In the genomic region with DNA sequence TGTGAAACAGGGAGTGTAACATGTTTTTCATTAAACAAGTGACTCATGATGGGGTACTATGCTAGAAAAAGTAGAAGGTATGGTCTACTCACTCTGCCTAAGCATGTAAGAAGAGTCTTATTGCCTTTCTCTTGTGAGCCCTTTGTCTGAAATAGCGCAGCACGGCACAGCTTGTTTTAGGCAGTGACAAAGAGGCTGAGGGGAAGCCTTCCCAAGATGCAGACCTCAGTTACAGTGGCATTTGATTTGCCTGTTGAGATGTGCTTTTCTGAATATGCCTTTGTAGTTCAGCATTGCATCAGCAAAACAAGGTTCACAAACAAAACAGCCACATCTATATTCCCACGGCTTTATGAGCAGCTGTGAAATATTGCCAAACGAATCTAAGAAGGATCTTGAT, we compare ENCODE assay signal across 22 mouse cellular contexts.
DNase-seq lines count a peak whose midpoint lies in the region; ATAC-seq and TF ChIP-seq lines count a peak whose summit lies in the region.
"Had no signal": no experiment of that assay in that cellular context is flagged by ENCODE, and none has a peak within 500 bp of the region (broad histone marks: within the 10 kb centered on the region; RNA-seq: fewer than 3 reads in every experiment).

No protein-coding gene starts in this region.

- 0 out of 2 replicates have a peak, but pooled peaks have one; percentile 41 for ATAC-seq in hindbrain, embryonic 12.5 days (ENCODE audit: low FRiP score)
- no peak for ATAC-seq in hindbrain, postnatal 0 days
- ATAC-seq in forebrain, embryonic 15.5 days (replicated peaks) = peak; percentile 70
- no peak for ATAC-seq in hindbrain, embryonic 14.5 days (ENCODE audit: low FRiP score)
- ATAC-seq in midbrain, embryonic 16.5 days = peak; percentile 57; the same call in 1 of the 2 replicates
- no peak for ATAC-seq in heart, embryonic 11.5 days (replicated peaks; ENCODE audit: insufficient number of reproducible peaks, low FRiP score, low TSS enrichment)
- ATAC-seq: inflammation-experienced regulatory T-cells, adult 6 months had no signal

- no peak overlapping the region for H3K9ac ChIP-seq in hindbrain, embryonic 12.5 days
- no peak overlapping the region for H3K9ac ChIP-seq in hindbrain, postnatal 0 days (replicated peaks; ENCODE audit: low read length)
- H3K9ac ChIP-seq in forebrain, embryonic 15.5 days (replicated peaks) = no peak overlapping the region; the same call in 1 of the 2 replicates
- peak overlapping the region; percentile 39 for H3K9ac ChIP-seq in hindbrain, embryonic 14.5 days
- no peak overlapping the region for H3K9ac ChIP-seq in midbrain, embryonic 16.5 days (ENCODE audit: low read depth, low read length)
- H3K9ac ChIP-seq in heart, embryonic 11.5 days (ENCODE audit: low read depth, low read length) = no peak overlapping the region
- H3K9ac ChIP-seq: heart, embryonic 13.5 days had no signal

- H3K27ac ChIP-seq in hindbrain, embryonic 12.5 days = peak overlapping the region; percentile 64; the same call in 1 of the 2 replicates
- H3K27ac ChIP-seq in hindbrain, postnatal 0 days = no peak overlapping the region
- H3K27ac ChIP-seq in forebrain, embryonic 15.5 days (replicated peaks) = peak overlapping the region; percentile 75
- peak overlapping the region; percentile 75 for H3K27ac ChIP-seq in hindbrain, embryonic 14.5 days
- peak overlapping the region; percentile 56 for H3K27ac ChIP-seq in midbrain, embryonic 16.5 days (ENCODE audit: low read length)
- H3K27ac ChIP-seq in heart, embryonic 11.5 days (ENCODE audit: low read depth, low read length) = no peak overlapping the region
- H3K27ac ChIP-seq: heart, embryonic 13.5 days; kidney, postnatal 0 days had no signal

- 56% methylated on average over 4 of the region's 4 CpGs for WGBS in hindbrain, embryonic 12.5 days
- WGBS in hindbrain, postnatal 0 days = 41% methylated on average over 4 of the region's 4 CpGs
- 27% methylated on average over 4 of the region's 4 CpGs for WGBS in forebrain, embryonic 15.5 days
- 45% methylated on average over 4 of the region's 4 CpGs for WGBS in hindbrain, embryonic 14.5 days
- WGBS in midbrain, embryonic 16.5 days = 31% methylated on average over 4 of the region's 4 CpGs
- 78% methylated on average over 4 of the region's 4 CpGs for WGBS in heart, embryonic 11.5 days (ENCODE audit: insufficient replicate concordance)

- peaks cover 8% of the 10 kb centered on the region; the same call in 1 of the 2 replicates for H3K4me1 ChIP-seq in hindbrain, embryonic 12.5 days
- no peaks in the 10 kb centered on the region for H3K4me1 ChIP-seq in hindbrain, postnatal 0 days (ENCODE audit: insufficient read depth, low read length)
- H3K4me1 ChIP-seq in forebrain, embryonic 15.5 days = peaks cover 16% of the 10 kb centered on the region
- 0 out of 2 replicates have a peak, but pooled peaks cover 8% of the 10 kb centered on the region for H3K4me1 ChIP-seq in hindbrain, embryonic 14.5 days (replicated peaks; ENCODE audit: control insufficient read depth, insufficient read depth, low read length)
- H3K4me1 ChIP-seq in midbrain, embryonic 16.5 days (ENCODE audit: control insufficient read depth, insufficient read depth, low read length) = peaks cover 21% of the 10 kb centered on the region
- H3K4me1 ChIP-seq in heart, embryonic 11.5 days (ENCODE audit: control insufficient read depth, insufficient read depth, low read length) = no peaks in the 10 kb centered on the region
- H3K4me1 ChIP-seq: heart, embryonic 13.5 days had no signal

- H3K27me3 ChIP-seq in hindbrain, embryonic 12.5 days = no peaks in the 10 kb centered on the region
- H3K27me3 ChIP-seq in hindbrain, postnatal 0 days (ENCODE audit: insufficient read depth, low read length) = no peaks in the 10 kb centered on the region
- H3K27me3 ChIP-seq in forebrain, embryonic 15.5 days = no peaks in the 10 kb centered on the region
- H3K27me3 ChIP-seq in hindbrain, embryonic 14.5 days (ENCODE audit: control insufficient read depth, insufficient read depth, low read length) = no peaks in the 10 kb centered on the region
- no peaks in the 10 kb centered on the region for H3K27me3 ChIP-seq in midbrain, embryonic 16.5 days (ENCODE audit: control insufficient read depth, insufficient read depth, low read depth, low read length)
- H3K27me3 ChIP-seq in heart, embryonic 11.5 days (ENCODE audit: control insufficient read depth, insufficient read depth, low read length) = no peaks in the 10 kb centered on the region
- H3K27me3 ChIP-seq: heart, embryonic 13.5 days had no signal

- no peak for TF ChIP-seq CTCF in hindbrain, postnatal 0 days (IDR thresholded peaks at IDR 0.05; ENCODE audit: low read depth)

- DNase-seq in hindbrain, postnatal 0 days (ENCODE audit: low spot score) = no peak
- no peak for DNase-seq in hindbrain, embryonic 14.5 days (ENCODE audit: low spot score)
- no peak for DNase-seq in adrenal gland, adult 2 months
- no peak for DNase-seq in cerebellum, adult 11-12 months
- DNase-seq: adrenal gland, postnatal 36 days; cerebellum, adult 11 months; cerebellum, postnatal 10 days; gastrocnemius, postnatal 14 days; heart, adult 18-20 months; heart, postnatal 14 days; kidney, adult 2 months; lung, postnatal 4 days; right cerebral cortex, postnatal 25 days; spleen, adult 18-20 months had no signal

- H3K4me3 ChIP-seq in hindbrain, embryonic 12.5 days = no peak overlapping the region
- H3K4me3 ChIP-seq in hindbrain, postnatal 0 days (ENCODE audit: low read length) = no peak overlapping the region
- no peak overlapping the region for H3K4me3 ChIP-seq in forebrain, embryonic 15.5 days
- no peak overlapping the region for H3K4me3 ChIP-seq in hindbrain, embryonic 14.5 days (replicated peaks; ENCODE audit: low read length)
- no peak overlapping the region for H3K4me3 ChIP-seq in midbrain, embryonic 16.5 days (ENCODE audit: low read depth, low read length)
- no peak overlapping the region for H3K4me3 ChIP-seq in heart, embryonic 11.5 days (ENCODE audit: low read depth, low read length)
- H3K4me3 ChIP-seq: heart, embryonic 13.5 days; myocyte had no signal

- no peaks in the 10 kb centered on the region for H3K36me3 ChIP-seq in hindbrain, embryonic 12.5 days
- no peaks in the 10 kb centered on the region for H3K36me3 ChIP-seq in hindbrain, postnatal 0 days (ENCODE audit: insufficient read depth, low read length)
- H3K36me3 ChIP-seq in forebrain, embryonic 15.5 days = no peaks in the 10 kb centered on the region
- no peaks in the 10 kb centered on the region for H3K36me3 ChIP-seq in hindbrain, embryonic 14.5 days (replicated peaks; ENCODE audit: control insufficient read depth, insufficient read depth)
- H3K36me3 ChIP-seq in midbrain, embryonic 16.5 days (ENCODE audit: control insufficient read depth, insufficient read depth, low read length) = no peaks in the 10 kb centered on the region
- H3K36me3 ChIP-seq in heart, embryonic 11.5 days (ENCODE audit: control insufficient read depth, insufficient read depth, low read length) = no peaks in the 10 kb centered on the region
- H3K36me3 ChIP-seq: heart, embryonic 13.5 days had no signal

- no peak overlapping the region for H3K4me2 ChIP-seq in hindbrain, embryonic 12.5 days (replicated peaks)
- H3K4me2 ChIP-seq in hindbrain, postnatal 0 days (ENCODE audit: low read depth, low read length) = no peak overlapping the region
- no peak overlapping the region for H3K4me2 ChIP-seq in forebrain, embryonic 15.5 days (replicated peaks)
- no peak overlapping the region for H3K4me2 ChIP-seq in hindbrain, embryonic 14.5 days (replicated peaks)
- H3K4me2 ChIP-seq in midbrain, embryonic 16.5 days (ENCODE audit: low read length) = no peak overlapping the region
- H3K4me2 ChIP-seq in heart, embryonic 11.5 days = no peak overlapping the region
- H3K4me2 ChIP-seq: heart, embryonic 13.5 days had no signal

- H3K9me3 ChIP-seq in hindbrain, embryonic 12.5 days (replicated peaks) = no peaks in the 10 kb centered on the region
- H3K9me3 ChIP-seq in hindbrain, postnatal 0 days (ENCODE audit: low read length) = no peaks in the 10 kb centered on the region
- H3K9me3 ChIP-seq in forebrain, embryonic 15.5 days = no peaks in the 10 kb centered on the region
- no peaks in the 10 kb centered on the region for H3K9me3 ChIP-seq in hindbrain, embryonic 14.5 days (ENCODE audit: control insufficient read depth, low read length)
- H3K9me3 ChIP-seq in midbrain, embryonic 16.5 days (replicated peaks; ENCODE audit: control insufficient read depth, low read length, poor library complexity, severe bottlenecking) = no peaks in the 10 kb centered on the region
- no peaks in the 10 kb centered on the region for H3K9me3 ChIP-seq in heart, embryonic 11.5 days (replicated peaks; ENCODE audit: control insufficient read depth, low read length)
- H3K9me3 ChIP-seq: heart, embryonic 13.5 days had no signal

Comparison
In these comparisons a context has a peak if more than half of its experiments do, and no peak if none do; other contexts are left out.
1. ATAC-seq: peak in hindbrain, embryonic 12.5 days (single experiment), forebrain, embryonic 15.5 days (single experiment) and midbrain, embryonic 16.5 days (single experiment); none in hindbrain, postnatal 0 days (single experiment), hindbrain, embryonic 14.5 days (single experiment) and heart, embryonic 11.5 days (single experiment).
2. H3K27ac ChIP-seq: peak in hindbrain, embryonic 12.5 days (single experiment), forebrain, embryonic 15.5 days (single experiment), hindbrain, embryonic 14.5 days (single experiment) and midbrain, embryonic 16.5 days (single experiment); none in hindbrain, postnatal 0 days (single experiment) and heart, embryonic 11.5 days (single experiment).